Mouse (Mus musculus) lung, postnatal 36 days (tissue): ENCODE data around the gene Map3k1.
A peak's percentile ranks its signal among the peaks of the same experiment; 100 is the strongest.

Experiments used
- DNase-seq: peaks from one replicate; pipeline ENCODE4 v3.0.0; 2022; ENCODE audit warnings: mixed read lengths

Gene Map3k1

GRCm38 (mm10) chr13:111808637-111809465 is at the start of gene Map3k1:
Map3k1 (minus strand) TSS chr13:111808993.
- peak; percentile 60 for DNase-seq

- peak; percentile 44 for DNase-seq
These were observed 48.1 kb upstream of the Map3k1 start for GRCm38 (mm10) chr13:111856786-111857455.

GRCm38 (mm10) chr13:111856232-111856631 is 47.4 kb upstream of the Map3k1 start:
- no peak for DNase-seq

GRCm38 (mm10) chr13:111852451-111853224 is 43.8 kb upstream of the Map3k1 start:
- DNase-seq: no peak

GRCm38 (mm10) chr13:111850046-111850837 is 41.4 kb upstream of the Map3k1 start:
- DNase-seq: no peak

GRCm38 (mm10) chr13:111845471-111845870 is 36.7 kb upstream of the Map3k1 start:
- DNase-seq: no peak

- DNase-seq: no peak
These were observed 35.5 kb upstream of the Map3k1 start for GRCm38 (mm10) chr13:111844313-111844712.

- DNase-seq: no peak
These were observed 27.0 kb upstream of the Map3k1 start for GRCm38 (mm10) chr13:111835787-111836186.

GRCm38 (mm10) chr13:111834613-111835012 is 25.8 kb upstream of the Map3k1 start:
- no peak for DNase-seq

- no peak for DNase-seq
These were observed 20.7 kb upstream of the Map3k1 start for GRCm38 (mm10) chr13:111829473-111829872.

GRCm38 (mm10) chr13:111827481-111827880 is 18.7 kb upstream of the Map3k1 start:
- DNase-seq: no peak

- no peak for DNase-seq
These were observed 15.4 kb upstream of the Map3k1 start for GRCm38 (mm10) chr13:111824178-111824577.

- no peak for DNase-seq
These were observed 13.1 kb upstream of the Map3k1 start for GRCm38 (mm10) chr13:111821727-111822375.

- no peak for DNase-seq
These were observed 11.0 kb upstream of the Map3k1 start for GRCm38 (mm10) chr13:111819618-111820385.

GRCm38 (mm10) chr13:111819106-111819505 is 10.3 kb upstream of the Map3k1 start:
- DNase-seq: no peak

GRCm38 (mm10) chr13:111818216-111818903 is 9.6 kb upstream of the Map3k1 start:
- DNase-seq: no peak

GRCm38 (mm10) chr13:111817773-111818172 is 9.0 kb upstream of the Map3k1 start:
- no peak for DNase-seq

- no peak for DNase-seq
These were observed 7.6 kb upstream of the Map3k1 start for GRCm38 (mm10) chr13:111816431-111816830.

GRCm38 (mm10) chr13:111815486-111815885 is 6.7 kb upstream of the Map3k1 start:
- DNase-seq: no peak

- DNase-seq: no peak
These were observed 6.2 kb upstream of the Map3k1 start for GRCm38 (mm10) chr13:111815017-111815416.

- DNase-seq: no peak
These were observed 3.9 kb upstream of the Map3k1 start for GRCm38 (mm10) chr13:111812647-111813046.
